Mouse (Mus musculus) ovary, postnatal 36 days (tissue): ENCODE data around the gene Rab3d.

Source experiments
- DNase-seq: peaks from one replicate; pipeline ENCODE4 v3.0.0; 2022; ENCODE audit warnings: low spot score, mixed read lengths

The Rab3d gene

GRCm38 (mm10) chr9:21937711-21938175 lies 19.8 kb upstream of the Rab3d start:
- DNase-seq, result no peak

DNA sequence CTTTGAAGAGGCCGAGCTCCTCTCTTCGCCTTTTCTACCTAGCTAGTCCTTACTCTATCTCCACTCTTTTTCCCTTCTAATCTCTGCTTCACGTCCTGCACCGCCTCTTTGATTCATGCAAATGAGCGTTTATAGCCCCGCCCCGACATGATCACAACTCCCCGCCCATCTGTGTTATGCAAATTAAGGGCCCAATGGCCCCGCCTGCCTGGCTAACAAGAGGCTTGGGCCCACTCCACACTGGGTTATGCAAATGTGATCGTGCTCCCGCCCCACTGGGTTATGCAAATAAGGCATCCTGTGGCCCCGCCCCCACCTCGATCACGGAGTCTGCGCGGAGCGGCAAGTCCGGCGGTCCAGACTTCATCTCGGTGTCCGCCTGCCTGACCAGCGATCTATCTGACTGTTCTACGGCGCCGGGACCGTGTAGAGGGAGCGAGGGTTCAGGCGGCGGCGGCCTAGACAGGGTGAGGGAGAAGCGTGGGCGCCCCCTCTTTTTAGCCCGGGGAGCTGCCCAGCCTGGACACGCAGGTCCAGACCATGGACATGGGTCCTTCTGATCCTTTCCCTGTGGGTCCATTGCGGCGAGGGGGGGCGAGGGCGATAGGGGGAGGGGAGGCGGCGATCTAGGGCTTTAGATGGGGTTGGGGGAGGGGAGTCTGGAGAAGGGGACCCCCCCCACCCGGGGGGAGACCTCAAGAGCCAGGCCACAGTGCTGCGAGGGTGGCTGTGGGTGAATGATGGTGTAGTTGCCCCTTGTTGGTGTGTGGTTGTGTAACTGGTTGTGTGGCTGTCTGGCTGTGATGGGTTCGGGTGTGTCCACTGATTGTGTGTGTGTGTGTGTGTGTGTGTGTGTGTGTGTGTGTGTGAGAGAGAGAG lies 18.9 kb upstream of the Rab3d start, which contains the start of gene Plppr2:
TSS of gene Plppr2 (plus strand) at position 342 of the 879 bp plus-strand sequence.
- DNase-seq, result peak; percentile 96

GRCm38 (mm10) chr9:21935466-21936131 lies 17.6 kb upstream of the Rab3d start:
- DNase-seq, result no peak

- DNase-seq, result no peak
Measured at GRCm38 (mm10) chr9:21934021-21934420, 16.0 kb upstream of the Rab3d start.

GRCm38 (mm10) chr9:21932445-21933137 lies 14.6 kb upstream of the Rab3d start:
- DNase-seq, result no peak

DNA sequence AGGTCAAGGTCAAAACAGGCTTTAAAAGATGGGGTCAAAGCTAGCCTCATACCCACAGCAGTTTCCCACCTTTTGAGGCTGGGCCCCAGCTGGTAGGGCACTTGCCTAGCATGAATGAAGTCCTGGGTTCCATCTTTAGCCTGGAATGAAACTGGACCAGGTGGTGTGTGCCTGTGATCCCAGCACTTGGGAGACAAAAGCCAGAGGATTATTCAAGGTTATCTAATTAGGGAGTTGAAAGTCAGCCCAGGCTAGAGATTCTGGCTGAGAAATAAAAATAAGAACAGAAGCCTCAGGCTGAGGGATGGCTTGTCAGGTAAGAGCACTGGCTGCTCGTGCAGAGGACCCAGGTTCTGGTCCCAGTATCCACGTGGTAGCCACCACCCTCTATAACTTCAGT lies 14.0 kb upstream of the Rab3d start:
- no peak for DNase-seq

DNA sequence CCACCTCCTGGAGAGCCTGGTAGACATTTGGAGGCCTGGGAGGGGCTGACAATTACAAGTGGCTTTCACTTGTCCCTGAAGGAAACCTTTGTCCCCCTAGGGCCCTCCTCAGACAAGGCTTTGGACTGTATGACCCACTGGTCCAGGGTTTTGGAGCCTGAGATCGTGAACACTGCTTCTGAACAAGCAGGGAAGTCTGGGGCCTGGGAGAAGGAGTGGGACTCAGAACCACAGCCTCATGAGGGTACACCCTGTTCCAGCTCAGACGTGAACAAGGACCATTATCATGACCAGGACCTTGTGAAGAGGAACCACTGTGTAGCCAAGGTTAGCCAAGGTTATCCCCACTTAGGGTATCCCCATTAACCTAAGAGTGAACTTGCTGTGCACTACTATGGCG lies 11.2 kb upstream of the Rab3d start:
- no peak for DNase-seq

GRCm38 (mm10) chr9:21927208-21927753 lies 9.3 kb upstream of the Rab3d start, which contains the start of the genes Ccdc159 and Tmem205:
Ccdc159 (plus strand) TSS chr9:21927471.
Tmem205 (minus strand) TSS chr9:21927556.
- peak; percentile 89 for DNase-seq

- DNase-seq, result no peak
Measured at GRCm38 (mm10) chr9:21926784-21927183, 8.8 kb upstream of the Rab3d start.

DNA sequence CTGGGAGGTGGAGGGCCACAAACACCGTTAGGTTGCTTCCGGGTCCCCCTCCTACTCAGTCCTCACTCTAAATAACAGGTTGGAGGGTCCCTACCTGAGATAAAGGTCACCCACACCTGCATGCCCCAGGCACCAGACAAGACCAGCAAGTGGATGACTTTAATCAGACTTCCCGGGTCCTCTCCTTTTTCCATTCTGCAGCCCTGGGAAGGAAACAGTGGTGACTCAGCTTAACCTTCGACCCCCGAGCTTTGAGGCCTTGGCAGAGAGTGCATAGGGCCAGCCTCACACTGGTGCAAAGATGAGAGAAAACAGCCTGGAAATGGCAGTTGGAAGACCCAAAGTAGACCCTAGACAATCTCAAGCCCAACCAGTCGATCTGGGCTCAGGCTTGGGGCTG lies 8.2 kb upstream of the Rab3d start:
- no peak for DNase-seq

DNA sequence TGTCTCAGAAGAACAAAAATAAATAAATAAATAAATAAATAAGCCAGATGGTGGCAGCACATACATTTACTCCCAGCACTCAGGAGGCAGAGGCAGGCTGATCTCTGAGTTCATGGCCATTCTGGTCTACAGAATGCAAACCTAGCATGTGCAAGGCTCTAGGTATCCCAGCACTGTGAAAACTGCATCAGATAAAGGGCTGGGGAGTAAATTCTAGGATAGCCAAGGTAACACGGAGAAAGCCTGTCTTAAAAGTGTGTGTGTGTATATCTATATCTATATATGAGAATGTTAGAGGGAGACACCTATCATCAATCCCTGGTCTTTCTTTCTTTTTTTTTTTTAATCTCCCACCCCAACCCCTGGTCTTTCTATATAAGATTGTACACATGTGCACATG lies 7.5 kb upstream of the Rab3d start:
- no peak for DNase-seq

- no peak for DNase-seq
Measured at GRCm38 (mm10) chr9:21925034-21925433, 7.0 kb upstream of the Rab3d start.

DNA sequence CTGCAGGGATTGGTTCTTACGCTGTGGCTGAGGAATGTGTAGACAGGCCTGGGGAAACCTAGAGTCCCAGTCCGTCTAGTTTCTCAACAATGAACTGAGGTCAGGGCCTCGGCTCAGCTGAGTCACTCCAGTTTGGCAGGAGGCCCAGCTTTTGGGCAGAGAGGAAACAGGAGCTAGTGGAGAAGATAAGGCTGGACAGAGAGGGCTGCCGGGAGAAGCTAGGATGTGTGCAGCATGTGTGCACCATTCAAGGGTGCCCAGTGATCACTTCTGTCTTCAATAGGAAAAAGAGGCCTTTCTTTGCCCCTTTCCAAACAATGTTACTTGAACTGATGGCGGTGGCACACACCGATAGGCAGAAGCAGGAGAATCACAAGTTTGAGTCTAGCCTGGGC lies 6.1 kb upstream of the Rab3d start:
- peak; percentile 85 for DNase-seq

GRCm38 (mm10) chr9:21923490-21924098 lies 5.6 kb upstream of the Rab3d start:
- DNase-seq, result no peak

- no peak for DNase-seq
Measured at GRCm38 (mm10) chr9:21923036-21923435, 5.0 kb upstream of the Rab3d start.

GRCm38 (mm10) chr9:21918692-21919384 lies 846 bp upstream of the Rab3d start:
- no peak for DNase-seq

DNA sequence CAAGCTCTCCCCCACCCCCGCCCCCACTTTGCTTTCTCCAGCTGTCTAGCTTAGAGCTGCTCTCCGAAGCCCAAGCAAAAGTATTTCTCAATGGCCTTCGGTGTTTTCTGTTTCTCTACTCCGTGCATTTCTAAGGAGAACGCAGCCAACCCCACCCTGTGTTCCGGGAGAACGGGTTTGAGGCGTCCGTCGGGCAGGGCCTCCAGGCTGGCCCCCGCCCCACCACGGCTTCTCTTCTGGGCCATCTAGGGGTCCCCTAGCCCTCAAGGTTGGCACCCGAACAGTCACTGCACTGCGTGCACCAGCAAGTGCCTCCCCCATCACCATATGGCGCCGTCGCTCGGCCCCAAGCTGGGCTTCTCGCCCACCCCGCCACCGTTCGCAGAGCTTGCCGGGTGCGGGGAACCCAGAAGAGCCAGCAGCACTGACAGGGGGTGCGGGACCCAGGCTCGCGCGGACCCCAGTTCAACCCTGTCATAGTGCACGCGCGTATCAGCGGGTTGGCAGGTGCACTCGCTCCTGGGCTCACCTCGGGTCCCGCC lies 428 bp downstream of the Rab3d start:
- DNase-seq, result peak; percentile 44

GRCm38 (mm10) chr9:21916851-21917492 lies 1.0 kb downstream of the Rab3d start:
- DNase-seq, result no peak

- no peak for DNase-seq
Measured at GRCm38 (mm10) chr9:21909474-21910223, 8.3 kb downstream of the Rab3d start.

GRCm38 (mm10) chr9:21908216-21908615 lies 9.8 kb downstream of the Rab3d start:
- no peak for DNase-seq
